Mouse (Mus musculus) layer of hippocampus, postnatal 25 days (tissue): ENCODE measurements around the gene C1s1. TPM values are rescaled to one million over a fixed set of nuclear protein-coding genes. Genes with fewer than 3 reads are reported as not detected.
"Not testable (repeated sequence)": the region's sequence is repeated elsewhere in the genome, so short reads cannot be mapped to it uniquely, and the experiment has no call there.

ENCODE experiments used
- DNase-seq, 2 experiments: peaks; one replicate each; pipeline ENCODE4 v3.0.0; 2022; ENCODE audit warnings: mixed read lengths in 2 of 2, low spot score in 1 of 2; ENCODE audit errors: extremely low spot score in 1 of 2
- total RNA-seq, 2 experiments: library from RNA; stranded (reverse); gene quantifications; 2 replicates each; pipeline ENCODE4 v1.2.3; 2021

The C1s1 gene
- total RNA-seq, 2 experiments from 2014 or later = 1.0 to 1.6 TPM

GRCm38 (mm10) chr6:124517733-124518132 lies 24.4 kb downstream of the C1s1 start:
- DNase-seq = not testable (repeated sequence)

DNA sequence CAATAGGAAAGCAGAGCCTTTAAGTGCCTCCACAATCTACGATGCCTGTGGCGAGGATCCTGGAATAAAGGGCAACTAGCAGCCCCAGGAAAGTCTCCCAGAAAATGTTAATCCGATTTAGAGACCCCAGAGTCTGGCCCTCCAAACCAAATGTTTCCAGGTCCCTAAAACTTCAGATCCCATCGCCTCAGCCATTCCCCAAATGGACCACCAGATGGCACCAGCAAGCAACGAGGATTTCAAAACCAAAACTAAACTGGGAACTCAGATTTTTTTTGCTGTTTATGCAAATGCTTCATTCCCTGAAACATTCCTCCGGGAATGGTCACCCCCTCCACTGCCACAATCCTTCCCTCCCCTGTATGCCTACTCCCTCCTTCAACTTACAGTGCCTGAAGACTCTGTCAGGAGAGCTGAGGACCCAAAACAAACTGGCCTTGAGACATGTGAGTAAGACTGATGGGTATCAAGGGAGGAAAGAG lies 29.8 kb downstream of the C1s1 start, which contains the start of gene C1ra:
Gene C1ra, plus strand, starts transcription at position 51 of the 482 bp plus-strand sequence.
- peak; percentile 44 to 70 for DNase-seq

- DNase-seq = no peak
Observed at GRCm38 (mm10) chr6:124511936-124512335, 30.2 kb downstream of the C1s1 start.

DNA sequence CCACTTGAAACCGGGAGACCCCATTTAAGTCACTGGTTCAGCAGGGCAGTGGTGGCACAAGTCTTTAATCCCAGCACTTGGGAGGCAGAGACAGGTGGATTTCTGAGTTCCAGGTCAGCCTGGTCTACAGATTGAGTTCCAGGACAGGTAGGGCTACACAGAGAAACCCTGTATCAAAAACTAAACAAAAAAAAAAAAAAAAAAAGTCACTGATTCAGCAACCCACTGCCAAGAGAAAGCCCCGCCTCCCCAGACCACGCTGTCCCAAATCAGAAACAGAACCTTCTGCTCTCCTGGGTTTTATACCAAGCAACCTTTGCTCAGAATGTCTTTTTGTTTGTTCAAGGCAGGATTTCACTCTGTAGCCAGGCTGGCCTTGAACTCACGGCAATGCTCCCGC lies 33.0 kb downstream of the C1s1 start:
- not testable (repeated sequence) for DNase-seq

- DNase-seq = no peak
Observed at GRCm38 (mm10) chr6:124508292-124508691, 33.9 kb downstream of the C1s1 start.

- DNase-seq = no peak
Observed at GRCm38 (mm10) chr6:124506991-124507390, 35.2 kb downstream of the C1s1 start.

- DNase-seq = no peak
Observed at GRCm38 (mm10) chr6:124505028-124505427, 37.1 kb downstream of the C1s1 start.

GRCm38 (mm10) chr6:124502021-124502420 lies 40.1 kb downstream of the C1s1 start:
- no peak for DNase-seq

DNA sequence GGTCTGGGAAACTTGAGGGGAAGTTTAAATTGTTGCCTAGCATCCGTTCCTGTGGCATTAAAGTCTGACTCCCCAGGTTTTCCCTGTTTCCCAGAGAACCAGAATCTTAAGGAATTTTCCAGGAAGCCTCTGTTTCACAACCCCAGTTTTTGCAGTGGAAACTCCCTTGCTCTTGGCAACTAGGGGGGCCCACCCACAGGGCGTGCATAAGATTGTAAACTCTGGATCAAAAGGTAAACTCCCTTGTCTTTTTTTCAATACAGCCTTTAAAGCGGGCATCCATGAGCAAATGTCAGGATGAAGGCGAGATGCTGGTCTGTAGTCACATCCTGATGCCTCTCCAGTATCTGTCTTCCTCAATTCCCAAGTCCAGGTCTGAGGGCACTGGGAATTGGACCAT lies 40.7 kb downstream of the C1s1 start:
- no peak for DNase-seq

- DNase-seq = no peak
Observed at GRCm38 (mm10) chr6:124499914-124500566, 42.1 kb downstream of the C1s1 start.

DNA sequence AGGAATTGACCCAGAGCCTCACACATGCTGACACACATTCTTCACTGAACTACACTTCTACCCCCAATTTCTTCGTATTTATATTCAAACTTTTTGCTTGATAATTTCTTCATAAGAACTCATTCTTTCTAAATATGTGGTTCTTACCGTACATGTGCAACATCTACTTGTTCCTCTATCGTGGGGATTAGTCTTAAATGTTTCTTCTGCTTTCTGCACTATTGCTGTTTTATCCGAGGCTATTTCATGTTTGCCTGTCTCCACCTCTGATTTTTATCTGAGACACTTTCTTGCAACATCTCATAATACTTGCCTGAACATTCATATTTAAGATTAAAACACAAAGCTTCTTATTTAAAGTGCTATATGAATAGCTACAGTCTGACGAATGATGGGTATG lies 46.1 kb downstream of the C1s1 start:
- DNase-seq = no peak

- DNase-seq = no peak
Observed at GRCm38 (mm10) chr6:124493886-124494285, 48.3 kb downstream of the C1s1 start.

GRCm38 (mm10) chr6:124492842-124493561 lies 49.2 kb downstream of the C1s1 start, which contains the start of gene C1rl:
TSS of gene C1rl (plus strand) at chr6:124493113.
- DNase-seq = peak; percentile 46 to 76

DNA sequence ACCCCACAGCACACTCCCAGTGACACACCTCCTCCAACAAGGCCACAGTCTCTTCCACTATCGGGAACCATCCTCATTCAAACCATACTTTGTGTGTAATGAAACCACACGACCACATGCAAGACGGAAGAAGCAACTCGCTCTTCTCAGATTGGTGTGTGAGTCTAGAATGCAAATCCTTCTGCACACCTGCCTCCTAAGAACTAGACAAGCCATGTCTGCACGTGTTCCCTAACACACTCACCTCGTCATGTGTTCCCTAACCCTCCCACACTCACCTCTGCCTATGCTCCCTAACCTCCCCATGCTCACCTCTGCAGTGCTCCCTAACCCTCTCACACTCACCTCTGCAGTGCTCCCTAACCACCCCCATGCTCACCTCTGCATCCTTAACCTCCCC lies 50.7 kb downstream of the C1s1 start:
- DNase-seq = no peak

GRCm38 (mm10) chr6:124488952-124489351 lies 53.2 kb downstream of the C1s1 start:
- no peak for DNase-seq

DNA sequence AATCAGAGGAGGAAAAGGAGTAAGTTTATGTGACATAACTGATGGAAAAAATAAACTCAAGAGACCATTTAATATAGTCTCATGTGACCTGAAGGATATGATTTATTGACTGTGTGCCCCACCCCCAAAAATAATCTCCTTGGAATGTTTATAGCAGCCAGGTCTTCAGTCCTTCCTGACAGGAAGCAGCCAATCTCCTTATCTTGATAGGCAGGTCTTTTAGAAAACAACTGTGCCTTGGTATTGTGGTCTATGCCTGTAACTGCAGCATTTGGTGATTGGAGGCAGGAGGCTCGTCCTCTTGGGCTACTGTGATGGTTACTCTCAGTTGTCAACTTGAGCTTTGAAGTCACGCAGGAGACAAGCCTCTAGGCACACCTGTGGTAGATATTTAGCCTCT lies 54.6 kb downstream of the C1s1 start:
- DNase-seq = no peak

DNA sequence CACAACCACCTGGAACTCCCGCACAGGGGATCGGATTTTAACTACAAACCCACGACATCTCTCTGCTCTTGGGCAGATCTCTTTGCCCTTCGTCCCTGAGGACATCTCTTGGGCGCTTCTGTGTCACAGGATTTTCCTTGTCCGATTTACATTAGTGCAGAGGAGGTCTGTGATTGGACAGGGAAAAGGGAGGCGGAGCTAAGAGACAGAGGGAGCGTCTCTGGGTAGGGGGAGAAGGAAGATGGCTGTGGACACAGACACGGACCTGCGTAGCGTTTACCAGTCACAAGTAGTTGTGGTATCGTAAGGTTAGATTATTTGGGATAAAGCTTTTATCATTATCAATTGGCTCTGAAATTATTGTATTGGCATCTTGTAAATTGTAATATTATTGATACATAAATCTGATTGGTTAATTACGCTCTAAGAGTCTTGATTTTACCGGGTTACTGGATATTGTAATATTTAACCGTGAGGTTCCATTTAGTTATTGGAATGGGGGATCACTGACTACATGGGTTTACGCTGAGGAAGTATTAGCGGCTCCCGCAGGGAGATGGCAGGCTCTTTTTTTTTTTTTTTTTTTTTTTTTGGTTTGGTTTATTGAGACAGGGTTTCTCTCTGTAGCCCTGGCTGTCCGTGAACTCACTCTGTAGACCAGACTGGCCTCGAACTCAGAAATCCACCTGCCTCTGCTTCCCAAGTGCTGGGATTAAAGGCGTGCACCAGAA lies 56.6 kb downstream of the C1s1 start:
- DNase-seq = no peak

DNA sequence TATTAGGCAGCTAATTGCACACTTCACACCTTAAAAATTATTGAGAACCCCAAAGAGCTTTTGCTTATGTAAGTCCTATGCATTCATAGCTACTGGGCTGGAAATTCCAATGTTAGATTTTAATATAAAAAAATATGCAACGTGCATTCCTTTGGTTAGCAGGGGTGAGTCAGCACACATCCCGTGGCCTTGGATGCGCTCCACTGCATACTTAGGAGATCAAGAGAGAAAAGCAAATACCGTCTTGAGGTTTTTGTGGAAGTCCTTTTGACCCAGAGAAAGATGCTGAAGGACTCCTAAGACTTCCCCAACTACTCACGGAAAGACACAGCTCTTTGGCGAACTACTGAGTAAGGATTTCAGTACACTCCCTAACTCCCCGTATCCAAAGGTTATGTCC lies 57.3 kb downstream of the C1s1 start:
- DNase-seq = no peak

- not testable (repeated sequence) for DNase-seq
Observed at GRCm38 (mm10) chr6:124483831-124484230, 58.3 kb downstream of the C1s1 start.

GRCm38 (mm10) chr6:124481571-124481970 lies 60.6 kb downstream of the C1s1 start:
- peak in 1 of 2 experiments; percentile 72 for DNase-seq
